Mouse (Mus musculus) midbrain, embryonic 14.5 days (tissue): ENCODE data around the gene Ier5l. TPM values are rescaled to one million over a fixed set of nuclear protein-coding genes. Genes with fewer than 3 reads are reported as not detected.
A peak's percentile ranks its signal among the peaks of the same experiment; 100 is the strongest.

Source experiments
- ATAC-seq: fragments of 200-750 bp; cut with Nextera tagmentation; 2 replicates; pipeline ENCODE4 v1.8.0; 2017; ENCODE audit warnings: moderate number of reproducible peaks, moderate library complexity; ENCODE audit not compliant: low FRiP score, low TSS enrichment
- DNase-seq: peaks from one replicate; pipeline ENCODE4 v3.0.0-alpha.2; 2015
- H3K27ac ChIP-seq: fragments of 300-500 bp; sonication (generic); replicated peaks from 2 replicates; pipeline ENCODE4 v1.5.1; 2014; ENCODE audit warnings: mild to moderate bottlenecking, low read depth, low read length, moderate library complexity
- H3K27me3 ChIP-seq: fragments of 300-500 bp; sonication (generic); 2 replicates; pipeline ENCODE4 v1.6.1; 2014; ENCODE audit warnings: low read length, control low read depth, mixed read lengths; ENCODE audit not compliant: control insufficient read depth, insufficient read depth
- H3K36me3 ChIP-seq: fragments of 300-500 bp; sonication (generic); 2 replicates; pipeline ENCODE4 v1.6.1; 2014; ENCODE audit warnings: low read length, control low read depth; ENCODE audit not compliant: control insufficient read depth, insufficient read depth
- H3K4me1 ChIP-seq: fragments of 300-500 bp; sonication (generic); 2 replicates; pipeline ENCODE4 v1.6.1; 2014; ENCODE audit warnings: mild to moderate bottlenecking, antibody characterized with exemption, low read length, control low read depth; ENCODE audit not compliant: control insufficient read depth, insufficient read depth
- H3K4me2 ChIP-seq: fragments of 300-500 bp; sonication (generic); 2 replicates; pipeline ENCODE4 v1.6.1; 2014; ENCODE audit warnings: mild to moderate bottlenecking, low read length, moderate library complexity
- H3K4me3 ChIP-seq: fragments of 300-500 bp; sonication (generic); replicated peaks from 2 replicates; pipeline ENCODE4 v1.5.1; 2014; ENCODE audit warnings: low read depth, low read length
- H3K9ac ChIP-seq: fragments of 300-500 bp; sonication (generic); replicated peaks from 2 replicates; pipeline ENCODE4 v1.6.1; 2014; ENCODE audit warnings: mild to moderate bottlenecking, low read length, moderate library complexity
- H3K9me3 ChIP-seq: fragments of 300-500 bp; sonication (generic); 2 replicates; pipeline ENCODE4 v1.6.1; 2016; ENCODE audit warnings: low read length, control low read depth, mixed read lengths; ENCODE audit not compliant: control insufficient read depth
- WGBS: fragments of 180-500 bp; shearing (Covaris S2); extraction: QIAGEN DNeasy Blood & Tissue Kit; methylation state at CpG from one replicate; pipeline ENCODE4 v1.1.7; 2014; 5-methylcytosine and 5-hydroxymethylcytosine counted together
- polyA plus RNA-seq: library from polyadenylated mRNA; unstranded; fragments of >200 nt; fragmentation: Nextera tagmentation; extraction: Ambion mirVana; gene quantifications from 2 replicates; pipeline ENCODE4 v1.2.1, GENCODE M21; 2014

Ier5l gene
- polyA plus RNA-seq, 1 experiment from 2014 or later: 3.7 TPM

GRCm38 (mm10) chr2:30472731-30473351, 1.2 kb downstream of the Ier5l start:
- Histone ChIP-seq H3K4me1 (peaks cover 32% of the 10 kb centered on the region), H3K9me3 (no peaks in the 10 kb centered on the region), H3K9ac (peak overlapping the region; percentile 90), H3K36me3 (no peaks in the 10 kb centered on the region), H3K27me3 (no peaks in the 10 kb centered on the region), H3K4me2 (peak overlapping the region; percentile 98), H3K4me3 (peak overlapping the region; percentile 70), H3K27ac (peak overlapping the region; percentile 87)
- no peak for ATAC-seq
- DNase-seq: peak; percentile 70
- WGBS: under 1% methylated on average over 60 of the region's 60 CpGs

- peak overlapping the region; percentile 98 for H3K4me2 ChIP-seq
- peak overlapping the region; percentile 87 for H3K27ac ChIP-seq
- peak; percentile 82 for DNase-seq
- peaks cover 32% of the 10 kb centered on the region for H3K4me1 ChIP-seq
- ATAC-seq: no peak
- WGBS: under 1% methylated on average over 45 of the region's 51 CpGs
- no peaks in the 10 kb centered on the region for H3K27me3 ChIP-seq
- no peaks in the 10 kb centered on the region for H3K36me3 ChIP-seq
- peak overlapping the region; percentile 70 for H3K4me3 ChIP-seq
- no peaks in the 10 kb centered on the region for H3K9me3 ChIP-seq
- peak overlapping the region; percentile 90 for H3K9ac ChIP-seq
Measured at GRCm38 (mm10) chr2:30471795-30472720, 2.0 kb downstream of the Ier5l start.

- Histone ChIP-seq H3K4me3 (peak overlapping the region; percentile 70), H3K27me3 (no peaks in the 10 kb centered on the region), H3K9ac (peak overlapping the region; percentile 90; the same call in 1 of the 2 replicates), H3K36me3 (no peaks in the 10 kb centered on the region), H3K4me1 (peaks cover 32% of the 10 kb centered on the region), H3K4me2 (peak overlapping the region; percentile 98), H3K9me3 (no peaks in the 10 kb centered on the region), H3K27ac (peak overlapping the region; percentile 87; the same call in 1 of the 2 replicates)
- 3% methylated on average over 8 of the region's 8 CpGs for WGBS
- ATAC-seq: no peak
- peak; percentile 26 for DNase-seq
Measured at GRCm38 (mm10) chr2:30471051-30471450, 3.0 kb downstream of the Ier5l start.

GRCm38 (mm10) chr2:30470143-30470946, 3.7 kb downstream of the Ier5l start:
- DNase-seq (peak; percentile 84), ATAC-seq (no peak)
- H3K4me2 ChIP-seq: peak overlapping the region; percentile 98
- H3K9ac ChIP-seq: peak overlapping the region; percentile 80
- H3K4me3 ChIP-seq: peak overlapping the region; percentile 44
- no peaks in the 10 kb centered on the region for H3K27me3 ChIP-seq
- no peaks in the 10 kb centered on the region for H3K9me3 ChIP-seq
- WGBS: under 1% methylated on average over 46 of the region's 46 CpGs
- H3K27ac ChIP-seq: peak overlapping the region; percentile 70
- no peaks in the 10 kb centered on the region for H3K36me3 ChIP-seq
- H3K4me1 ChIP-seq: peaks cover 32% of the 10 kb centered on the region

GRCm38 (mm10) chr2:30469796-30470142, 4.2 kb downstream of the Ier5l start:
- Histone ChIP-seq H3K27ac (peak overlapping the region; percentile 70), H3K9me3 (no peaks in the 10 kb centered on the region), H3K9ac (peak overlapping the region; percentile 80), H3K4me3 (peak overlapping the region; percentile 44), H3K36me3 (no peaks in the 10 kb centered on the region), H3K27me3 (no peaks in the 10 kb centered on the region), H3K4me2 (peak overlapping the region; percentile 98), H3K4me1 (peaks cover 31% of the 10 kb centered on the region)
- ATAC-seq (peak; percentile 33; the same call in 1 of the 2 replicates), DNase-seq (peak; percentile 96)
- WGBS: under 1% methylated on average over 19 of the region's 19 CpGs

- H3K4me3 ChIP-seq: peak overlapping the region; percentile 44
- peak overlapping the region; percentile 80; the same call in 1 of the 2 replicates for H3K9ac ChIP-seq
- no peak for DNase-seq
- WGBS: 50% methylated on average over 6 of the region's 6 CpGs
- no peaks in the 10 kb centered on the region for H3K9me3 ChIP-seq
- H3K36me3 ChIP-seq: no peaks in the 10 kb centered on the region
- peaks cover 27% of the 10 kb centered on the region for H3K4me1 ChIP-seq
- H3K27me3 ChIP-seq: no peaks in the 10 kb centered on the region
- no peak for ATAC-seq
- H3K4me2 ChIP-seq: peak overlapping the region; percentile 98
- H3K27ac ChIP-seq: no peak overlapping the region; the same call in 1 of the 2 replicates
Measured at GRCm38 (mm10) chr2:30469009-30469408, 5.0 kb downstream of the Ier5l start.

GRCm38 (mm10) chr2:30466787-30467186, 7.2 kb downstream of the Ier5l start:
- H3K4me1 ChIP-seq: peaks cover 34% of the 10 kb centered on the region
- H3K27ac ChIP-seq: no peak overlapping the region
- no peaks in the 10 kb centered on the region for H3K27me3 ChIP-seq
- WGBS: 74% methylated on average over 4 of the region's 4 CpGs
- no peak overlapping the region for H3K9ac ChIP-seq
- no peaks in the 10 kb centered on the region for H3K36me3 ChIP-seq
- no peaks in the 10 kb centered on the region for H3K9me3 ChIP-seq
- no peak for DNase-seq
- H3K4me2 ChIP-seq: no peak overlapping the region
- no peak overlapping the region for H3K4me3 ChIP-seq
- ATAC-seq: no peak

- Histone ChIP-seq H3K4me3 (no peak overlapping the region), H3K27ac (no peak overlapping the region), H3K36me3 (no peaks in the 10 kb centered on the region), H3K27me3 (no peaks in the 10 kb centered on the region), H3K4me1 (peaks cover 19% of the 10 kb centered on the region), H3K9me3 (no peaks in the 10 kb centered on the region), H3K4me2 (peak overlapping the region; percentile 38), H3K9ac (no peak overlapping the region)
- ATAC-seq (no peak), DNase-seq (no peak)
- 75% methylated on average over 5 of the region's 5 CpGs for WGBS
Measured at GRCm38 (mm10) chr2:30464411-30464810, 9.6 kb downstream of the Ier5l start.
